Mouse (Mus musculus) liver, embryonic 13.5 days (tissue): ENCODE results near the gene Ppm1e. TPM values are rescaled to one million over a fixed set of nuclear protein-coding genes. Genes with fewer than 3 reads are reported as not detected.

Source experiments
- ATAC-seq: fragments of 200-750 bp; cut with Nextera tagmentation; 2 replicates; pipeline ENCODE4 v1.8.0; 2017; ENCODE audit warnings: low read depth, mild to moderate bottlenecking, moderate number of reproducible peaks, moderate library complexity
- DNase-seq: peaks from one replicate; pipeline ENCODE4 v3.0.0; 2022
- H3K27ac ChIP-seq: fragments of 300-500 bp; sonication (generic); 2 replicates; pipeline ENCODE4 v1.5.1; 2015; ENCODE audit warnings: moderate library complexity, mild to moderate bottlenecking, inconsistent platforms
- H3K27me3 ChIP-seq: fragments of 300-500 bp; sonication (generic); 2 replicates; pipeline ENCODE4 v1.6.1; 2015; ENCODE audit warnings: mild to moderate bottlenecking, inconsistent platforms
- H3K36me3 ChIP-seq: fragments of 300-500 bp; sonication (generic); 2 replicates; pipeline ENCODE4 v1.6.1; 2015; ENCODE audit warnings: mild to moderate bottlenecking, inconsistent platforms
- H3K4me1 ChIP-seq: fragments of 300-500 bp; sonication (generic); replicated peaks from 2 replicates; pipeline ENCODE4 v1.6.1; 2015; ENCODE audit warnings: inconsistent platforms
- H3K4me2 ChIP-seq: fragments of 300-500 bp; sonication (generic); 2 replicates; pipeline ENCODE4 v1.6.1; 2015; ENCODE audit warnings: inconsistent platforms, mild to moderate bottlenecking, moderate library complexity
- H3K4me3 ChIP-seq: fragments of 300-500 bp; sonication (generic); replicated peaks from 2 replicates; pipeline ENCODE4 v1.5.1; 2015; ENCODE audit warnings: mild to moderate bottlenecking, inconsistent platforms
- H3K9ac ChIP-seq: fragments of 300-500 bp; sonication (generic); 2 replicates; pipeline ENCODE4 v1.6.1; 2015; ENCODE audit warnings: mild to moderate bottlenecking, inconsistent platforms
- H3K9me3 ChIP-seq: fragments of 300-500 bp; sonication (generic); replicated peaks from 2 replicates; pipeline ENCODE4 v1.6.1; 2016; ENCODE audit warnings: inconsistent platforms
- WGBS: fragments of 180-500 bp; shearing (Covaris S2); methylation state at CpG from one replicate; pipeline ENCODE4 v1.1.7; 2015; ENCODE audit not compliant: insufficient replicate concordance; 5-methylcytosine and 5-hydroxymethylcytosine counted together
- polyA plus RNA-seq: library from polyadenylated mRNA; unstranded; fragments of >200 nt; fragmentation: Nextera tagmentation; extraction: Ambion mirVana; gene quantifications from 2 replicates; pipeline ENCODE4 v1.2.1, GENCODE M21; 2015

The Ppm1e gene
- polyA plus RNA-seq: 1.8 and 2.3 TPM in 2 replicates

DNA sequence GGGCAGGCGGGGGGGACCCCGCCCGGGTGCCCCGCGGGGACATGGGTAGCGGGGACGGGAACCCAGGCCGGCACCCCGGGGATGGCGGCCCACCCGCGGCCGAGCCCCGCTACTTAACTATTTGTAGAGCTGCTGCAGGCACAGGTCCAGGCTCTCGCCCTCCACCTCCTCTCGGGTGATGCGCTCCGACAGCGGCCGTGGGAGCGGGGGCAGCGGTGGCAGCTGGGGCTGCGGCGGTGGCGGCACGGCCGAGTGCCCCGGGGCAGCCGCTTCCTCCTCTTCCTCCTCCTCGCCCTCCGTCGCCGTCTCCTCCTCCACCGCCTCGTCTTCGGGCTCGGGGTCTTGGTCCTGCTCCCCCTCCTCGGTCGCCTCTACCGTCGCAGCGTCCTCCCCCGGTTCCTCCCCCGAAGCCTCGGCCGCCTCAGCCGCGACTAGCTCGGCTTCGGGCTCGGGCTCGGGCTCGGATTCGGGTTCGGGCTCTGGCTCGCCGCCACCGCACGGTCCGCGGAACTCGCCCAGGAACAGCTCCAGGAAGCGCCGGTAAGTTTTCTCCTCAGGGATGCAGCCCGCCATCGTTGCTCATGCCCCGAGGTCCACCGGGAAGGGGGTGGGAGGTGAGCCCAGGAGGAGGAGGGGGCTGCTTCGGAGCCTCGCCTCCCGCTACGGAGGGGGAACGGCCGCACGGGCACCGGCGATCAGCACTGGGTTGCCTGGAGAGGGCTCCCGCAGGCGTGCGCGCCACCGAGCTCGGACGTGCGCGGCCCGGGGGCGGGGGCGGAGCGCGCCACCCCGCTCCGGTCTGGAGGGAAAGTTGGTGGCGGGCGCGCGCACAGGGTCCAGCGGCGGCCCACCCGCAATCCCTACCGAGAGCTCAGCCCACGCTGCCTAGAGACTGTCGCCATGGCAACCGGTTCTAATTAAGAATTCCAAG is at the start of gene Ppm1e:
Gene Ppm1e, minus strand, starts transcription at position 693 of the 931 bp plus-strand sequence.
- Histone ChIP-seq H3K36me3 (no peaks in the 10 kb centered on the region), H3K9ac (peak within 1 kb of the TSS; percentile 92), H3K4me3 (peak within 1 kb of the TSS; percentile 86), H3K27ac (peak within 1 kb of the TSS; percentile 80), H3K4me1 (peaks cover 23% of the 10 kb centered on the region), H3K9me3 (no peaks in the 10 kb centered on the region), H3K4me2 (peak within 1 kb of the TSS; percentile 95), H3K27me3 (peaks cover 47% of the 10 kb centered on the region)
- WGBS: under 1% methylated on average over 94 of the region's 104 CpGs
- DNase-seq (peak; percentile 68), ATAC-seq (peak; percentile 96)

DNA sequence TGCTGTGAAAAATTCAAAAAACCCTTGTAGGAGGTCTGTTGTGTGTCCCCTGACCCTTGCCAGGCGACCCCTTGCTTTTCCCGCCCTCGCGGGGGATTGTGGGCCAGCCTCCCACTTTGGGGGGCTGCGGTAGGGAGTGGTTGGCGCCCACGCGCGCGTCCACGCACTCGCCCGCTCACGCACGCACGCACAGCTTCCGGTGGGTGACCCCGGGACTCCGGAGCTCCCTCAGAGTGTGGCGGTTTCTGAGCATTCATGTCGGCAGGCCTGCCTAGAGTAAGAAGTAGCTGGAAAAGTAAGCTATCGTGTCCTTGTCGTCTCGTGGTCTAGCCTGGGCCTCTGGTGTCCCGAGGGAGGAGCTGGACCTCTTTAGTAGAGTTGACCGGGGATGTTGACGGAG is 46.1 kb upstream of the Ppm1e start, which contains the start of the genes Rad51c and Tex14:
Gene Rad51c, minus strand, starts transcription at position 79 of the 400 bp plus-strand sequence.
Gene Tex14, plus strand, starts transcription at position 190 of the 400 bp plus-strand sequence.
- H3K36me3 ChIP-seq: no peaks in the 10 kb centered on the region
- H3K9me3 ChIP-seq: no peaks in the 10 kb centered on the region
- peak within 1 kb of the TSS; percentile 89 for H3K27ac ChIP-seq
- 73% methylated on average over 27 of the region's 27 CpGs for WGBS
- DNase-seq (no peak), ATAC-seq (peak; percentile 6; the same call in 1 of the 2 replicates)
- H3K4me1 ChIP-seq: peaks cover 17% of the 10 kb centered on the region
- H3K4me2 ChIP-seq: peak within 1 kb of the TSS; percentile 86
- H3K4me3 ChIP-seq: peak within 1 kb of the TSS; percentile 69
- H3K9ac ChIP-seq: peak within 1 kb of the TSS; percentile 75
- no peaks in the 10 kb centered on the region for H3K27me3 ChIP-seq

DNA sequence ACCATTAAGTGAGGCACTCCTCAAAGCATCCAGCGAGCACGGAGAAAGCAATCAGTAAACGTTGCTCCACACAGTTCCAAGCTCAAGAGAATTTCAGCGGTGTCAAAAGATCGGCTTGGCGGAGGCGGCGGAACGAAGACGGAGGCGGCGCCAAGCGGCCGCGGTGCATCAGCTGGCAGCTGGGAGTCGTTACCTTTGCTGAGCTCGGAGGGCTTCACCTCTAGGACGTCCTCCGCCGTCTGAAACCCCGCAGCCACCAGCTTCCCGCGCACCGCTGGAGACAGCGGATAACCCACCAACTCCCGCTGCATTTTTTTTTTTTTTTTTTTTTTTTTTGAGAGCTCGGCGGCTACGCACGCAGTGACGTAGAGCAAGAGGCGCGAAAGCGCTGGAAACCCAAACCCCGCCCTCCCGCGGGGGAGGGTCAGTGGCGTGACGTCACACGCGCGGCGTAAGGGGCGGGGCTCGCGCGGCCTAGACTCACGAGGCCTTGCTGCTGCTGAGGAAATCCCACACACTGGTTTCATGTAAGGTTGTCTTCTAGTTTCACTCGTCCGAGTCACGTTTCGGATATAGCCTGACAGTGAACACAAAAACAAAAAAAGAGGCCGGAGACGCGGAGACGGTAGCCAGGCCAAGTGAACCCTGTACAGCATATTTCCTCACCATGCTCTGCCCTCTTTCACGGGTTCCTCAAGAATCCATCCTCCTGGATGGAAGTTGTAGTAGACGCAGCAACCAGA is 45.5 kb upstream of the Ppm1e start:
- H3K27ac ChIP-seq: peak overlapping the region; percentile 89
- peak overlapping the region; percentile 86 for H3K4me2 ChIP-seq
- H3K9me3 ChIP-seq: no peaks in the 10 kb centered on the region
- H3K4me3 ChIP-seq: peak overlapping the region; percentile 69
- DNase-seq (peak; percentile 96), ATAC-seq (peak; percentile 93)
- WGBS: 2% methylated on average over 58 of the region's 58 CpGs
- H3K9ac ChIP-seq: peak overlapping the region; percentile 75
- no peaks in the 10 kb centered on the region for H3K36me3 ChIP-seq
- H3K4me1 ChIP-seq: peaks cover 17% of the 10 kb centered on the region
- H3K27me3 ChIP-seq: no peaks in the 10 kb centered on the region

GRCm38 (mm10) chr11:87398402-87398801 is 39.6 kb upstream of the Ppm1e start:
- 74% methylated on average over 2 of the region's 2 CpGs for WGBS

DNA sequence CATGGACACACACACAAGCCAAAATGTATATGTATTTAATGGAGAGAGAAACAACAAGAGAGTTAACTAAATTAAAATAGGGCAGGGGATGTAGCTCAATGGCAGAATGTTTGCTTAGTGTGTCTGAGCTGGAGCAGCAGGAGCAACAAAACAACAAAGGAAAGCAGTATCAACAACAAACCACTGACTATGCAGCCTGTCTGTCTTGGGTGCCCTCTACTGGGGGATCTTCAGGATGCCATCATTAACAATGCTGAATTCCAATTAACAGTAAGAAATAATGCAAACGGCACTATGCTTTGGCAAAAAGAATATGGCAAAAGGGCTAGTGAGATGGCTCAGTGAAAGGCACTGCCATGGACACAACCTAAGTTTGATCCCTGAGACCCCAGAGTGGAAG is 35.0 kb upstream of the Ppm1e start:
- Histone ChIP-seq H3K27me3 (no peaks in the 10 kb centered on the region), H3K4me2 (no peak overlapping the region), H3K9me3 (no peaks in the 10 kb centered on the region), H3K4me3 (no peak overlapping the region), H3K36me3 (no peaks in the 10 kb centered on the region), H3K9ac (no peak overlapping the region), H3K4me1 (no peaks in the 10 kb centered on the region), H3K27ac (no peak overlapping the region)
- ATAC-seq: no peak
- WGBS: 43% methylated on average over 1 of the region's 1 CpGs
- peak; percentile 16 for DNase-seq

More at GRCm38 (mm10) chr11:87398402-87398801, 39.6 kb upstream of the Ppm1e start:
- peaks cover 6% of the 10 kb centered on the region for H3K4me1 ChIP-seq
- H3K9ac ChIP-seq: no peak overlapping the region
- no peaks in the 10 kb centered on the region for H3K9me3 ChIP-seq
- H3K27me3 ChIP-seq: no peaks in the 10 kb centered on the region
- no peak overlapping the region for H3K4me3 ChIP-seq
- DNase-seq: no peak
- H3K4me2 ChIP-seq: no peak overlapping the region
- no peak overlapping the region for H3K27ac ChIP-seq
- ATAC-seq: no peak
- H3K36me3 ChIP-seq: no peaks in the 10 kb centered on the region

DNA sequence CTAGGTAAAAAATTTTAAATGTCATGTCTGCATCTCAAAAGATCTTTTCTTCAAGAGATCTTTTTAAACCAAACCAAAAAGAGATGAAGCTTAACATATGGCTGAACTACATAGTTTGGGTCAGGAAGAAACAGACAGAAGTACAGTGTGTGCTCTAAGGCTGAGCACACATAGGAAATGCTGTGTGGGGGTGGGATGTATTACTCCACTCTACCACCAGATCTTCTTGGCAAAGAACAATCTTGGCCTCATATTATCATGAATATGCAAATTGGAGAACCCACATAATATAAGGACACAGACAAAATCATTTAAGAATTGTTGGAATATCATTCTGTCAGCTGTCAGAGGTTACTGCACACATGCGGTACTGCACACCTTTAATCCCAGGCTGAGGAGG is 26.9 kb upstream of the Ppm1e start:
- Histone ChIP-seq H3K9ac (no peak overlapping the region), H3K27me3 (no peaks in the 10 kb centered on the region), H3K27ac (no peak overlapping the region), H3K4me2 (no peak overlapping the region), H3K36me3 (no peaks in the 10 kb centered on the region), H3K4me3 (no peak overlapping the region), H3K9me3 (no peaks in the 10 kb centered on the region), H3K4me1 (no peaks in the 10 kb centered on the region)
- ATAC-seq (no peak), DNase-seq (no peak)
- 88% methylated on average over 1 of the region's 1 CpGs for WGBS

DNA sequence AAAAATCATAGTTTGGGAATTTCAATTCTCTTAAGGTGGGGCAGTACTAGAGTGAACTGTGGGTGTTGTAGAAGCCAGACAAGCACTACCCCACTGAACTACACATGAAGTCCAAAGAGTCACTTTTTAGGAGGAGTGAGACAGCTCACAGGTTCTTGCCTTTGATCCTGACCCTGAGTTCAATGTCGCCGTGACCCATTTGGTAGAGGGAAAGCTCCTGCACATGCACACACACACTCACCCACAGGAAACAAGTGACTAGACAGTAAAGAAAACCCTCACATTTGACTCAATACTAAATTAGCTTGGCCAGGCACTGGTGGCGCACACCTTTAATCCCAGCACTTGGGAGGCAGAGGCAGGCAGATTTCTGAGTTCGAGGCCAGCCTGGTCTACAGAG is 25.7 kb upstream of the Ppm1e start:
- Histone ChIP-seq H3K27me3 (no peaks in the 10 kb centered on the region), H3K9ac (no peak overlapping the region), H3K36me3 (no peaks in the 10 kb centered on the region), H3K4me1 (no peaks in the 10 kb centered on the region), H3K27ac (no peak overlapping the region), H3K9me3 (no peaks in the 10 kb centered on the region), H3K4me3 (no peak overlapping the region), H3K4me2 (no peak overlapping the region)
- WGBS: 88% methylated on average over 4 of the region's 4 CpGs
- DNase-seq (no peak), ATAC-seq (no peak)

DNA sequence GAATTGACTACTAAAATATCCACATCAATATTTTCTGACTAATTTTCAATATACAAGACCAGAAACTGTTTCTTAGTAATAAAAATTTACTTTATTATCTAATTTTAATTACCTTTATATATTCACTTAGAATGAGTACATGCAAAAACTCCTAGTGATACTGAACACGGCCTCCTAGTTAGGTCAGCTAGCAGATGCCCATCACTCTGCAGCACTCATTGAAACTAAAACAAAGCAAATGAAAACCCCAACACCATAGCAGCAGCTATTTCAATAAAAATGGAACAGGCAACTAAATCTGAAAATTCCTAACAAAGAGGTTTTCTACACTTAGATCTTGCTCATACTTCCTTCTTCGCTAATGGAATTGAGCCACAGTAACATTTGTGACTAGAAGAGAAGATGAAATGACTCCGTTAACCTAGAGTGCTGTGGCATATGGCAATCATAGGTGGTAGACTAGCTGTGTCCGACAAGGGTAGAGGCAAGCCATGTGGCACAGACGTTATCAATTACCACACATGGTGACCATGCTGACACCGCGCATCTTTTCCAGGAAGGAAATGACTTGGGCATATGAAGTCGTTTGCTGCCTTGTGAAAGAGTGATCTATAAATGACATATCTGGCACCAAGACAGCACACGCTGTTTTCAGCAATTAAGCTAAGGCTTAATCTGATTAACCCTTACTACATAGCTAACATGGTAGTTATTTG is 9.2 kb upstream of the Ppm1e start:
- peak overlapping the region; percentile 47; the same call in 1 of the 2 replicates for H3K9ac ChIP-seq
- ATAC-seq (peak; percentile 100), DNase-seq (peak; percentile 83)
- H3K4me1 ChIP-seq: peaks cover 50% of the 10 kb centered on the region
- H3K27me3 ChIP-seq: no peaks in the 10 kb centered on the region
- peak overlapping the region; percentile 35 for H3K4me2 ChIP-seq
- no peaks in the 10 kb centered on the region for H3K36me3 ChIP-seq
- 17% methylated on average over 9 of the region's 9 CpGs for WGBS
- no peaks in the 10 kb centered on the region for H3K9me3 ChIP-seq
- H3K27ac ChIP-seq: peak overlapping the region; percentile 92
- H3K4me3 ChIP-seq: no peak overlapping the region

DNA sequence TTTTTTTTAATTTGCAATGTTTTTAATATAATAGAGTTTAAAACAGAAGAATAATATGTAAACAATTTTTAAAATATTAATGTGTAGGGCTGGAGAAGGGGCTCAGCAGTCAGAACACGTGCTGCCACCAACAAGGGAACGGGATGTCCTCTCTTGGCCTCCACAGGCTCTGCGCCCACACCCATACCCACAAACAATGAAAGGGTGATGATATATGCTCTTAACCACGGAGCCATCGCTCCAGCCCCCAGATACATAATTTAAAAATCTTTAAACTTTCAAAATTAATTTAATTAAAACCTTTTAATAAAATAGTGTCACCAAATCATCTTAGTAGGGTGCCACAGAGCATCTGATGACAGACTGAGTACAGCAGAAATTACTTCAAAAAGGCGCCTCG is 8.2 kb upstream of the Ppm1e start:
- WGBS: 48% methylated on average over 7 of the region's 7 CpGs
- ATAC-seq (no peak), DNase-seq (no peak)
- Histone ChIP-seq H3K9ac (no peak overlapping the region), H3K27me3 (no peaks in the 10 kb centered on the region), H3K4me2 (no peak overlapping the region), H3K4me3 (no peak overlapping the region), H3K27ac (peak overlapping the region; percentile 92), H3K9me3 (no peaks in the 10 kb centered on the region), H3K4me1 (peaks cover 47% of the 10 kb centered on the region), H3K36me3 (no peaks in the 10 kb centered on the region)

DNA sequence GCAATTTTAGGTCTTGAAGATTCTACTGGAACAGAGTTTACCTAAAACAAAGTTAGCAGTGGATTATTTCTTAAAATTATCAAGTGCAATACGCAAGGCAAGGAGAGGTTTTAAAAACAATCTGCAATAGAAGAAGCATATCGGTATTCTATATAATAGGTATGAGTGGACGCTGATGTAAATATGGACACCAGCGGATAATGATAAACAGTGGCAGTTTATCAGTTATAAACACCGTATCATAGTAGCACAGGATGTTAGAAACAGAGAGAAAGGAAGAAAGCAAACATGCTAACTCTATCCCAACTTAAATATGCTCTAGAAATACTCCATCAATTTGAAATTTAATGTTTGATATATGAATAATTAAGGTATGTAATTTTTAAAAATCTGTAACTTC is 6.3 kb upstream of the Ppm1e start:
- no peak for DNase-seq
- no peak for ATAC-seq
- H3K27ac ChIP-seq: peak overlapping the region; percentile 75; the same call in 1 of the 2 replicates
- no peak overlapping the region for H3K9ac ChIP-seq
- peaks cover 47% of the 10 kb centered on the region for H3K4me1 ChIP-seq
- H3K36me3 ChIP-seq: no peaks in the 10 kb centered on the region
- H3K4me2 ChIP-seq: no peak overlapping the region
- WGBS: 44% methylated on average over 5 of the region's 5 CpGs
- no peaks in the 10 kb centered on the region for H3K9me3 ChIP-seq
- H3K27me3 ChIP-seq: peaks cover 14% of the 10 kb centered on the region
- no peak overlapping the region for H3K4me3 ChIP-seq

DNA sequence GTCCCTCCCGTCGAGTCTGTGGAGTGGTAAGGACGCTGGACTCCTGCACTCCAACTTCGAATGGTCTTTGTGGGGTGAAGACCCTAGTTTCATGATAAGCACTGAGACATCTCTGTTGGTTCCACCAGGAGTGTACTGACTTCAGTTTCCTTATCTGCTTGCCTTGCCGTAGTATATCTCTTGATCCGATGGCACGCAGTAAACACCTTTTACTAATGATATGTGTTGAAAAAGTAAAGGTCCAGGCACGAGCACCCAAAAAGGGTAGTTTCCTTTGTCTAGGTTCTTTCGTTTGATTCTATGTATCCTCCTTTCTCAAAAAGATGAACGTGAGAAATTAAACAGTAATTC is 414 bp upstream of the Ppm1e start:
- peak overlapping the region; percentile 86 for H3K4me3 ChIP-seq
- DNase-seq (no peak), ATAC-seq (peak; percentile 35)
- peaks cover 47% of the 10 kb centered on the region for H3K27me3 ChIP-seq
- 8% methylated on average over 10 of the region's 10 CpGs for WGBS
- H3K27ac ChIP-seq: peak overlapping the region; percentile 80
- peak overlapping the region; percentile 95 for H3K4me2 ChIP-seq
- H3K9me3 ChIP-seq: no peaks in the 10 kb centered on the region
- no peaks in the 10 kb centered on the region for H3K36me3 ChIP-seq
- H3K9ac ChIP-seq: peak overlapping the region; percentile 92
- peaks cover 23% of the 10 kb centered on the region for H3K4me1 ChIP-seq
